Mouse (Mus musculus) neural tube, embryonic 14.5 days (tissue): Measurements from ENCODE around the gene Bora. TPM values are rescaled to one million over a fixed set of nuclear protein-coding genes. Genes with fewer than 3 reads are reported as not detected.

ENCODE experiments used
- ATAC-seq: fragments of 200-750 bp; cut with Nextera tagmentation; 2 replicates; pipeline ENCODE4 v1.8.0; 2017; ENCODE audit warnings: low read depth, mild to moderate bottlenecking, moderate TSS enrichment, moderate library complexity
- H3K27ac ChIP-seq: fragments of 300-500 bp; sonication (generic); 2 replicates; pipeline ENCODE4 v1.5.1; 2014; ENCODE audit warnings: low read depth, mild to moderate bottlenecking, control low read depth, low read length, moderate library complexity, mixed read lengths
- H3K27me3 ChIP-seq: fragments of 300-500 bp; sonication (generic); 2 replicates; pipeline ENCODE4 v1.6.1; 2014; ENCODE audit warnings: low read length; ENCODE audit not compliant: control insufficient read depth, insufficient read depth
- H3K36me3 ChIP-seq: fragments of 300-500 bp; sonication (generic); 2 replicates; pipeline ENCODE4 v1.6.1; 2014; ENCODE audit warnings: low read length, mixed read lengths; ENCODE audit not compliant: control insufficient read depth, insufficient read depth
- H3K4me1 ChIP-seq: fragments of 300-500 bp; sonication (generic); 2 replicates; pipeline ENCODE4 v1.6.1; 2014; ENCODE audit warnings: low read length; ENCODE audit not compliant: control insufficient read depth, insufficient read depth
- H3K4me2 ChIP-seq: fragments of 300-500 bp; sonication (generic); 2 replicates; pipeline ENCODE4 v1.6.1; 2014; ENCODE audit warnings: mild to moderate bottlenecking, low read depth, low read length, control low read depth
- H3K4me3 ChIP-seq: fragments of 300-500 bp; sonication (generic); 2 replicates; pipeline ENCODE4 v1.5.1; 2014; ENCODE audit warnings: low read depth, low read length, control low read depth, mixed read lengths
- H3K9ac ChIP-seq: fragments of 300-500 bp; sonication (generic); replicated peaks from 2 replicates; pipeline ENCODE4 v1.6.1; 2014; ENCODE audit warnings: low read depth, mild to moderate bottlenecking, control low read depth, low read length, mixed read lengths
- H3K9me3 ChIP-seq: fragments of 300-500 bp; sonication (generic); 2 replicates; pipeline ENCODE4 v1.6.1; 2016; ENCODE audit warnings: low read length; ENCODE audit not compliant: control insufficient read depth
- WGBS: fragments of 180-500 bp; shearing (Covaris S2); extraction: QIAGEN DNeasy Blood & Tissue Kit; methylation state at CpG from one replicate; pipeline ENCODE4 v1.1.7; 2014; 5-methylcytosine and 5-hydroxymethylcytosine counted together
- polyA plus RNA-seq: library from polyadenylated mRNA; unstranded; fragments of >200 nt; fragmentation: Nextera tagmentation; extraction: Ambion mirVana; gene quantifications from 2 replicates; pipeline ENCODE4 v1.2.1, GENCODE M21; 2014

Bora gene
- polyA plus RNA-seq, 1 experiment from 2014 or later: 10.6 TPM

DNA sequence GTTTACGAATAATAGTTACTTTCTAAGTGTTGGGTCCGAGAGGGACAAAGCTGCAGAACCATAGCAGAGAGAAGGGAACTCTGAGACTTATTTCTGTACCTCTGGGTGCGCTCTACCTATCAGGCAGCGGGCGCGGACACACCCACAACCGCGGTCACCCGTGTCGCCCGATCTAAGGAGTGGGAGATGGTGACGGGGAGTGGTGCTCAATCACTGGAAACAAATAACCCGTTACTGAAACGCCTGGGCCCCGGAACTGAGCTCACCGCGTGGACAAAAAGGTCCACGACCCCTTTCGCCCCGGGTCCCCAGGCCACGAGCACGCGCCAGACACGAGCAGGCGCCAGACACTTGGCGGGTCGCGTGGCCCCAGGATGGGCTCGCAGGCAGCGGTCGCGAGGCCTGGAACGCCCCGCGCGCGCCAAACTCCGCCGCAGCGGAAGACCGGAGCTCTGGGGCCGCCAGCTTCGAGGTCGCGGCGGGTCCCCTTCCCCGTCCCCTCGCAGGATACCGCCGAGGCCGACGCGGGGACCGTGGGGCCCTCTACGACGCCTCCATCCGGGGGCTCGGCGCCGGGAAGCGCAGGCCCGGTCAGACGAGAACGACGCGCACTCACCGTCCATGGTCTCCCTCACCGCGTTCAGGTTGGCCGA is 518 bp upstream of the Bora start:
- H3K4me1 ChIP-seq: peaks cover 14% of the 10 kb centered on the region
- peak overlapping the region; percentile 96 for H3K9ac ChIP-seq
- under 1% methylated on average over 67 of the region's 70 CpGs for WGBS
- no peaks in the 10 kb centered on the region for H3K9me3 ChIP-seq
- peak overlapping the region; percentile 83 for H3K27ac ChIP-seq
- no peaks in the 10 kb centered on the region for H3K27me3 ChIP-seq
- peak overlapping the region; percentile 67 for H3K4me2 ChIP-seq
- no peaks in the 10 kb centered on the region for H3K36me3 ChIP-seq
- ATAC-seq: peak; percentile 45
- peak overlapping the region; percentile 96 for H3K4me3 ChIP-seq

DNA sequence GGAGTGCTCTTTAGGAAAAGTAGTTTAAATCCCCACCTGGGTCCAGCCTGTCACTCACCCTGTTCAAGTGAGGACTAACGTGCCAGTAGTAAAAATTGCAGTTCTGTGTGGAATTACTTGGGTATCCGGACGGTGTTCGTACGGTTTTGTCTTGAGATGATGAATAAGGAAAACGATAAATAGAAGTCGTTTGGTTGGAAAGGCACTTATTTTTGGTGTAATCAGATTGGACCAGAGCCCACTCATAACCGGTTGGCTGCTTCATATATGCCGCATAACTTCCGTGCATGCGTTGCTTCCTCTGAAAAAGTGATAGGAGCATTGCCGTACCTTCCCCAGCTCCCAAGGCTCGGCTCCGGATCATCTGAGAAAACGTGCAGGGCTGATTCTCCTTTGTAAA is 760 bp downstream of the Bora start:
- WGBS: 1% methylated on average over 15 of the region's 15 CpGs
- Histone ChIP-seq H3K9ac (peak overlapping the region; percentile 1; the same call in 1 of the 2 replicates), H3K27ac (no peak overlapping the region), H3K4me3 (peak overlapping the region; percentile 96), H3K4me1 (peaks cover 14% of the 10 kb centered on the region), H3K27me3 (no peaks in the 10 kb centered on the region), H3K36me3 (no peaks in the 10 kb centered on the region), H3K9me3 (no peaks in the 10 kb centered on the region), H3K4me2 (peak overlapping the region; percentile 67)
- no peak; the same call in 1 of the 2 replicates for ATAC-seq

DNA sequence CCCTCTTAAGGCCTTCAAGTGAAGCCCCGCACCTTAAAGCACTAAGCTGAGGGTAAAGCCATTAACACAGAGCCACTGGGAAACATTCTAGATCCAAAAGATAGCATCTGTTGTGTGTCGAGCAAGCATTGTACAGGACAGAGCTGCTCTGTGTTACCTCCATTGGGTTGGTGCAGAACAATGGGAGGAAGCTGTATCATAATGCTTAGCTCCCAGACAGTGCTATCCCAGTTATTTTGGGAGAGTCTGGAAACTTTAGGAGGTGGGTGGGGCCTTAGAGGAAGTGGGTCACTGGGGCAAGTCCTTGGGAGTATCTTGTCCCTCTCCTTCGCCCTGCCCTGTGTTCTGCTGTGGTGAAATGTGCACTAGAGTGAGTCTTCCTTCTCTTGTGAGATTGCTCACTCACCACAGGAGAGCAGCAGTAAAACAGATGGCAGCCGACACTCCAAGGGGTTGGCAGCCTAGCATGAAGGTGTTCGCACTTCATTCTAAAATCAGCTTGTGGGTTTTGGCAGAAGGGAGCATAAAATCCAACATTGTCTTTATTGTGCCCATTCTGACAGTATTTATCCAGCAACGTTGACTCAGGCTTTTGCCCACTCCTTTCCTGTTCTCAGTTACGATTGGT is 13.1 kb downstream of the Bora start:
- H3K27ac ChIP-seq: no peak overlapping the region
- ATAC-seq: 0 out of 2 replicates have a peak, but pooled peaks have one; percentile 34
- no peak overlapping the region for H3K4me2 ChIP-seq
- no peak overlapping the region for H3K9ac ChIP-seq
- H3K27me3 ChIP-seq: no peaks in the 10 kb centered on the region
- no peak overlapping the region for H3K4me3 ChIP-seq
- H3K9me3 ChIP-seq: no peaks in the 10 kb centered on the region
- H3K4me1 ChIP-seq: no peaks in the 10 kb centered on the region
- H3K36me3 ChIP-seq: no peaks in the 10 kb centered on the region
- WGBS: 82% methylated on average over 7 of the region's 7 CpGs

DNA sequence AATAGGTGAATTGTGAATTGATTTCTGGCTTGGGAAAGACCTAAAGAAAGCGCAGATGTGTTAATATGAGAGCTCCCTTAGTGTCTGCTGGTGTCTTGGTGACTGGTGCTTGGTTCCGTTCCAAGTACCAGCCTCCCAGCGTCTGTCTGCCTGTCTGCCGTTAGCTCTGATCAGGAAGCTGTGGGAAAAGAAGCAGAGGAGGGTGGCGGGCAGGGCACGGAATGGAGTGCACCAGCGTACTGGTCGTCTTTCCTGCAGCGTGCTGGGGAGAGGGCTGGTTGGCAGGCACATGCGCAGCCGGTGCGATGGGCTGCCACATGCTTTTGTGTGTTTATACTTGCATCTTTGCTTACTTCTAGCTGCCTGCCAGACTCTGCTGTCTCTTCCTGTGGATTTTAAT is 14.6 kb downstream of the Bora start:
- H3K9ac ChIP-seq: no peak overlapping the region
- no peak overlapping the region for H3K27ac ChIP-seq
- no peaks in the 10 kb centered on the region for H3K36me3 ChIP-seq
- H3K4me1 ChIP-seq: no peaks in the 10 kb centered on the region
- no peak overlapping the region for H3K4me3 ChIP-seq
- no peak overlapping the region for H3K4me2 ChIP-seq
- 93% methylated on average over 12 of the region's 12 CpGs for WGBS
- no peaks in the 10 kb centered on the region for H3K27me3 ChIP-seq
- ATAC-seq: no peak
- no peaks in the 10 kb centered on the region for H3K9me3 ChIP-seq

DNA sequence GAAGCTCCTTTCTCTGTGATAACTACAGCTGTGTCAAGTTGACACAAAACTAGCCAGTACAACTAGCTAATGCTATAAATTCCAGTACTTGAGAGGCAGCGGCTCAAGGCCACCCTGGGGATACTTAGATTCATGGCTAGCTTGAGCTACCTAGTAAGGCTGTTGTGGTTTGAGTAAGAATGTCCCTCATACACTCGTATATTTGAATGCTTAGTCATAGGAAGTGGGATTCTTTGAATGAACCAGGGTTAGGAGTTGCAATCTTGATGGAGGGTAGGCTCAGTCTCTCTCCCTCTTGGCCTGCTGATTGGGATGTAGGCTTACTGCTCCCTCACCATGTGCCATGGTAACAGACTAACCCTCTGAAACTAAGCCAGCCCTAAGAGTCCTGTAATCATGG is 17.1 kb downstream of the Bora start:
- WGBS: 96% methylated on average over 2 of the region's 2 CpGs
- Histone ChIP-seq H3K27ac (no peak overlapping the region), H3K27me3 (no peaks in the 10 kb centered on the region), H3K36me3 (no peaks in the 10 kb centered on the region), H3K4me1 (no peaks in the 10 kb centered on the region), H3K9me3 (no peaks in the 10 kb centered on the region), H3K9ac (no peak overlapping the region), H3K4me2 (no peak overlapping the region), H3K4me3 (no peak overlapping the region)
- ATAC-seq: no peak

DNA sequence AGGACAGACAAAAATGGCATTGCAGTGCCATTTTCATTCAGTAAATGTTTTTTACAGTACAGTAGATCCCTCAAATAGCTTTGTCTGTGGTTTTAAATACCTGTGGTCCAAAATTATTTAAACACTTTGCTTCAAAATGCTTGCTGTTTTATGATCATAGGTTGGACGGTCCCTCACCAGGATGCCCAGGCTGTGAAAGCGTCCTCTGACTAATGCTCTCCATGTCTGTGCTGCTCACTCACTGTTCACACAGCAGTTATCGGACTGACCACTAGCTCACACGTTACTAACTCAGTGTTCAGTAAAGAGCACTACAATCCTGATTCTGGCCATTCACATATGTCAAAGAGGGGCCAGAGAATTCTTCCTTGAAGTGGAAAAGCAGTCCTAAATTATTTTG is 25.1 kb downstream of the Bora start:
- Histone ChIP-seq H3K27me3 (no peaks in the 10 kb centered on the region), H3K4me3 (no peak overlapping the region), H3K9me3 (no peaks in the 10 kb centered on the region), H3K9ac (no peak overlapping the region), H3K4me2 (no peak overlapping the region), H3K4me1 (no peaks in the 10 kb centered on the region), H3K36me3 (no peaks in the 10 kb centered on the region), H3K27ac (no peak overlapping the region)
- WGBS: 84% methylated on average over 4 of the region's 4 CpGs
- ATAC-seq: no peak

DNA sequence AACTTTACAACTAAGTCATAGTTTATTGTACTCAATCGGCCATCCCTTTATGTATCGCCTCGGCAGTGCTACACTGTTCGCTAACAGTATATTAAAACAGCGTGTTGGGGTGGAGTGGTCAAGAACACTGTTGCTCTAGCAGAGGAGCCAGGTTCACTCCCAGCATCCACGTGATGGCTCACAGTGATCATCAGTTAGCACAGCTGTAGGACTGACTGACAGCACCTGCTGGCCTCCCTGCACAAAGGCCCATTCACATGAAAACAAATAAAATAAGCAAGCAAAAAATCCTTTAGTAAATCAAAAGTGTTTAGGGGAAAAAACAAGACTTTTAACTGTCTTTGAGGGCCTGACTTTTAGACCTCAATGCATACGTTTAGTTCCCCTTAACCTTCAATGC is 42.9 kb downstream of the Bora start:
- ATAC-seq: no peak

DNA sequence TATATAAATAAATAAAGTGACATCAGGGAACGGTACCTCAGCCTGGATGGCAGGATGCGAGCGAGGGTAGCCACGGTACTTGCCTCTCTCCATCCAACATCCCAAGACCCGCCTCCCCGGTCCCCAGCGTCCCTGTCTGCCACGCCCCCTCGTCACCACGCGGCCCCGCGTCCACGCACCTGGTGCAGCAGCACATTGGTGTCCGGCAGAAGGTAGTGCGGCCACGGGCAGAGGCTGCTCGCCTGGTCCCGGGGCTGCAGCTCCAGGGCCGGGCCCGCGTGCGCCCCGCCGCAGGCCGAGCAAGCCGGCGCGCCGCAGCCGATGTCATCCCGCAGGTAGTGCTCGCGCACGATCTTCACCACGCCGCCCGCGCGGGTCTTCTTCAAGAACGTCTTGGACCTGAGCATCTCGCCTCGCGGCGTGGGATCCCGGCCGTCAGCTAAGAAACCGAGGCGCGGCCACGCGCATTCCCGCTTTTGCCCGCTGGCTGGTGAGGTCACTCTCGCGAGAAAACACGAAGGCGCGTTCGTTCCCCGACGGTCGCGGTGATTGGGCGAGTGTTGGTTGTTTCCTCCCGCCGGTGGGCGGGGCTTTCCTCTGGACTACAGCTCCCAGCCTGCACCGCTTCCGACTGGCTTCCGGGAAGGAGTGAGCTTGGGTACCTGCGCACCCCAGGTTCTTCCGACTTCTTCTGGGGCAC is 53.4 kb downstream of the Bora start, which contains the start of the genes Pibf1 and Dis3:
TSS of gene Pibf1 (plus strand) at position 158 of the 700 bp plus-strand sequence.
TSS of gene Dis3 (minus strand) at position 504 of the 700 bp plus-strand sequence.
- peak within 1 kb of the TSS; percentile 97 for H3K4me3 ChIP-seq
- under 1% methylated on average over 73 of the region's 73 CpGs for WGBS

More for the DNA sequence above, 42.9 kb downstream of the Bora start:
- H3K9ac ChIP-seq: no peak overlapping the region
- no peaks in the 10 kb centered on the region for H3K4me1 ChIP-seq
- H3K4me2 ChIP-seq: no peak overlapping the region
- H3K27me3 ChIP-seq: no peaks in the 10 kb centered on the region
- no peaks in the 10 kb centered on the region for H3K9me3 ChIP-seq
- H3K4me3 ChIP-seq: no peak overlapping the region
- H3K27ac ChIP-seq: no peak overlapping the region
- WGBS: 94% methylated on average over 7 of the region's 7 CpGs
- H3K36me3 ChIP-seq: peaks cover 53% of the 10 kb centered on the region

More for the DNA sequence above, 53.4 kb downstream of the Bora start, which contains the start of the genes Pibf1 and Dis3:
- ATAC-seq: peak; percentile 100
- peak within 1 kb of the TSS; percentile 66 for H3K4me2 ChIP-seq
- peak within 1 kb of the TSS; percentile 92 for H3K9ac ChIP-seq
- peaks cover 12% of the 10 kb centered on the region; the same call in 1 of the 2 replicates for H3K4me1 ChIP-seq
- H3K27me3 ChIP-seq: no peaks in the 10 kb centered on the region
- H3K27ac ChIP-seq: peak within 1 kb of the TSS; percentile 83
- no peaks in the 10 kb centered on the region for H3K9me3 ChIP-seq
- H3K36me3 ChIP-seq: peaks cover 22% of the 10 kb centered on the region
